In genomic region chr3:31444861-31445260, GRCm38 (mm10) we compare ENCODE assay signal across 24 mouse cellular contexts.
DNase-seq lines count a peak whose midpoint lies in the region; ATAC-seq and TF ChIP-seq lines count a peak whose summit lies in the region.
"Had no signal": no experiment of that assay in that cellular context is flagged by ENCODE, and none has a peak within 500 bp of the region (broad histone marks: within the 10 kb centered on the region; RNA-seq: fewer than 3 reads in every experiment).

No protein-coding gene starts in this region.

- H3K27me3 ChIP-seq in hindbrain, embryonic 14.5 days (ENCODE audit: control insufficient read depth, insufficient read depth, low read length), result no peaks in the 10 kb centered on the region
- H3K27me3 ChIP-seq in hindbrain, embryonic 10.5 days (ENCODE audit: insufficient read depth, poor library complexity, severe bottlenecking), result no peaks in the 10 kb centered on the region
- H3K27me3 ChIP-seq in liver, embryonic 11.5 days (replicated peaks; ENCODE audit: control insufficient read depth, insufficient read depth, low read length), result no peaks in the 10 kb centered on the region
- no peaks in the 10 kb centered on the region for H3K27me3 ChIP-seq in ES-Bruce4 (ENCODE audit: control insufficient read depth, insufficient read depth, low read length, poor library complexity, severe bottlenecking)
- H3K27me3 ChIP-seq: embryonic facial prominence, embryonic 12.5 days; forebrain, embryonic 12.5 days; Patski had no signal

- TF ChIP-seq CTCF in ES-Bruce4 (IDR thresholded peaks at IDR 0.05; ENCODE audit: low read depth, low read length), result no peak

- H3K9me3 ChIP-seq in hindbrain, embryonic 14.5 days (ENCODE audit: control insufficient read depth, low read length), result no peaks in the 10 kb centered on the region
- H3K9me3 ChIP-seq in hindbrain, embryonic 10.5 days, result peaks cover 16% of the 10 kb centered on the region
- H3K9me3 ChIP-seq in liver, embryonic 11.5 days (ENCODE audit: control insufficient read depth, low read length), result peaks cover 9% of the 10 kb centered on the region; the same call in 1 of the 2 replicates
- H3K9me3 ChIP-seq in ES-Bruce4 (replicated peaks; ENCODE audit: control insufficient read depth, insufficient read depth, low read length, poor library complexity, severe bottlenecking), result peaks cover 13% of the 10 kb centered on the region
- H3K9me3 ChIP-seq: embryonic facial prominence, embryonic 12.5 days; forebrain, embryonic 12.5 days; G1E had no signal

- 0 out of 2 replicates have a peak, but pooled peaks have one; percentile 16 for TF ChIP-seq EP300 in ES-Bruce4 (IDR thresholded peaks at IDR 0.05; ENCODE audit: insufficient read depth, low read depth, low read length)

- DNase-seq in hindbrain, embryonic 14.5 days (ENCODE audit: low spot score), result no peak
- DNase-seq in hindbrain, embryonic 10.5 days (ENCODE audit: low spot score), result no peak
- DNase-seq in liver, embryonic 11.5 days (ENCODE audit: low spot score), result no peak
- no peak for DNase-seq in liver
- DNase-seq: adrenal gland, adult 8-10 months; adrenal gland, postnatal 14 days; adrenal gland, postnatal 36 days; cerebellum, adult 11-12 months; cerebellum, adult 2 months; cerebellum, adult 9-10 months; cerebellum, postnatal 10 days; cerebellum, postnatal 25 days; embryo, embryonic 11 days had no signal

- no peak overlapping the region for H3K4me2 ChIP-seq in hindbrain, embryonic 14.5 days (replicated peaks)
- H3K4me2 ChIP-seq in liver, embryonic 11.5 days, result no peak overlapping the region
- H3K4me2 ChIP-seq: embryonic facial prominence, embryonic 12.5 days; forebrain, embryonic 12.5 days had no signal

- no peak for TF ChIP-seq POLR2A in ES-Bruce4 (IDR thresholded peaks at IDR 0.05; ENCODE audit: insufficient read depth, low read length)

- ATAC-seq in hindbrain, embryonic 14.5 days (ENCODE audit: low FRiP score), result 0 out of 2 replicates have a peak, but pooled peaks have one; percentile 31
- ATAC-seq in liver, embryonic 11.5 days (replicated peaks; ENCODE audit: low FRiP score), result 0 out of 2 replicates have a peak, but pooled peaks have one; percentile 70
- no peak for ATAC-seq in erythroid progenitor cell, adult 5-6 weeks (replicated peaks; ENCODE audit: low FRiP score, poor library complexity, severe bottlenecking)
- ATAC-seq: activated CD4-positive, CD25-positive, alpha-beta regulatory T cell, adult 4 months; forebrain, embryonic 14.5 days; forebrain, embryonic 16.5 days; Patski had no signal

- H3K9ac ChIP-seq in hindbrain, embryonic 14.5 days, result no peak overlapping the region
- no peak overlapping the region for H3K9ac ChIP-seq in liver, embryonic 11.5 days (ENCODE audit: low read depth, low read length)
- no peak overlapping the region for H3K9ac ChIP-seq in ES-Bruce4 (ENCODE audit: low read depth, poor library complexity, severe bottlenecking)
- H3K9ac ChIP-seq: embryonic facial prominence, embryonic 12.5 days; forebrain, embryonic 12.5 days had no signal

- 86% methylated on average over 1 of the region's 1 CpGs for WGBS in hindbrain, embryonic 14.5 days
- 86% methylated on average over 1 of the region's 1 CpGs for WGBS in hindbrain, embryonic 10.5 days
- WGBS in liver, embryonic 11.5 days, result 100% methylated on average over 1 of the region's 1 CpGs

- no peaks in the 10 kb centered on the region for H3K4me1 ChIP-seq in hindbrain, embryonic 14.5 days (replicated peaks; ENCODE audit: control insufficient read depth, insufficient read depth, low read length)
- H3K4me1 ChIP-seq in hindbrain, embryonic 10.5 days (replicated peaks), result no peaks in the 10 kb centered on the region
- peaks cover 4% of the 10 kb centered on the region for H3K4me1 ChIP-seq in liver, embryonic 11.5 days (replicated peaks; ENCODE audit: control insufficient read depth, insufficient read depth, low read length)
- H3K4me1 ChIP-seq in ES-Bruce4 (ENCODE audit: control insufficient read depth, insufficient read depth, low read length), result no peaks in the 10 kb centered on the region
- H3K4me1 ChIP-seq: embryonic facial prominence, embryonic 10.5 days; embryonic facial prominence, embryonic 12.5 days; forebrain, embryonic 10.5 days; forebrain, embryonic 12.5 days had no signal

- H3K27ac ChIP-seq in hindbrain, embryonic 14.5 days, result no peak overlapping the region
- no peak overlapping the region for H3K27ac ChIP-seq in hindbrain, embryonic 10.5 days
- no peak overlapping the region for H3K27ac ChIP-seq in liver, embryonic 11.5 days (ENCODE audit: low read depth, low read length)
- H3K27ac ChIP-seq in ES-Bruce4 (ENCODE audit: insufficient read depth, low read length), result no peak overlapping the region
- H3K27ac ChIP-seq: embryonic facial prominence, embryonic 10.5 days; embryonic facial prominence, embryonic 12.5 days; forebrain, embryonic 10.5 days; forebrain, embryonic 12.5 days had no signal

- no peak overlapping the region for H3K4me3 ChIP-seq in hindbrain, embryonic 14.5 days (replicated peaks; ENCODE audit: low read length)
- H3K4me3 ChIP-seq in hindbrain, embryonic 10.5 days, result no peak overlapping the region
- H3K4me3 ChIP-seq in liver, embryonic 11.5 days (ENCODE audit: low read depth, low read length), result no peak overlapping the region
- H3K4me3 ChIP-seq in ES-Bruce4 (ENCODE audit: low read depth, low read length), result no peak overlapping the region
- H3K4me3 ChIP-seq: embryonic facial prominence, embryonic 10.5 days; embryonic facial prominence, embryonic 12.5 days; forebrain, embryonic 10.5 days; forebrain, embryonic 12.5 days had no signal

- H3K36me3 ChIP-seq in hindbrain, embryonic 14.5 days (replicated peaks; ENCODE audit: control insufficient read depth, insufficient read depth), result no peaks in the 10 kb centered on the region
- H3K36me3 ChIP-seq in hindbrain, embryonic 10.5 days, result no peaks in the 10 kb centered on the region
- H3K36me3 ChIP-seq in liver, embryonic 11.5 days (ENCODE audit: control insufficient read depth, insufficient read depth, low read length), result no peaks in the 10 kb centered on the region
- no peaks in the 10 kb centered on the region for H3K36me3 ChIP-seq in ES-Bruce4 (ENCODE audit: control insufficient read depth, insufficient read depth, low read length, poor library complexity, severe bottlenecking)
- H3K36me3 ChIP-seq: embryonic facial prominence, embryonic 10.5 days; embryonic facial prominence, embryonic 12.5 days; forebrain, embryonic 10.5 days; forebrain, embryonic 12.5 days; G1E had no signal
